ENCODE assay signal across 8 mouse cellular contexts in genomic region chr2:173021633-173022055, GRCm38 (mm10). TPM values are rescaled to one million over a fixed set of nuclear protein-coding genes. Genes with fewer than 3 reads are reported as not detected.
DNase-seq lines count a peak whose midpoint lies in the region; ATAC-seq and TF ChIP-seq lines count a peak whose summit lies in the region.

No protein-coding gene starts in this region.

- peaks cover 3% of the 10 kb centered on the region for H3K4me1 ChIP-seq in embryonic fibroblast, embryonic 13.5 days (ENCODE audit: control insufficient read depth, insufficient read depth, low read length)
- H3K4me1 ChIP-seq in heart, embryonic 10.5 days: peaks cover 76% of the 10 kb centered on the region
- H3K4me1 ChIP-seq in kidney, embryonic 14.5 days (ENCODE audit: control insufficient read depth, insufficient read depth, low read length): peaks cover 36% of the 10 kb centered on the region
- peaks cover 58% of the 10 kb centered on the region for H3K4me1 ChIP-seq in limb, embryonic 15.5 days
- peaks cover 14% of the 10 kb centered on the region; the same call in 1 of the 2 replicates for H3K4me1 ChIP-seq in midbrain, postnatal 0 days (ENCODE audit: insufficient read depth, low read length)

- H3K9ac ChIP-seq in kidney, embryonic 14.5 days (ENCODE audit: low read depth, low read length): peak overlapping the region; percentile 72
- H3K9ac ChIP-seq in limb, embryonic 15.5 days: peak overlapping the region; percentile 61
- peak overlapping the region; percentile 57 for H3K9ac ChIP-seq in midbrain, postnatal 0 days (replicated peaks; ENCODE audit: low read length, poor library complexity, severe bottlenecking)

- peak; percentile 71 for ATAC-seq in kidney, embryonic 14.5 days (ENCODE audit: low FRiP score, low TSS enrichment)
- peak; percentile 73 for ATAC-seq in limb, embryonic 15.5 days (ENCODE audit: insufficient number of reproducible peaks, low FRiP score, low TSS enrichment, low read depth)
- peak; percentile 79 for ATAC-seq in midbrain, postnatal 0 days (ENCODE audit: low FRiP score)

- peak overlapping the region; percentile 80 for H3K4me3 ChIP-seq in C2C12 (ENCODE audit: insufficient read depth, poor library complexity, severe bottlenecking)
- H3K4me3 ChIP-seq in embryonic fibroblast, embryonic 13.5 days (ENCODE audit: insufficient read depth, low read length): peak overlapping the region; percentile 61
- H3K4me3 ChIP-seq in heart, embryonic 10.5 days: peak overlapping the region; percentile 91
- H3K4me3 ChIP-seq in kidney, embryonic 14.5 days (ENCODE audit: low read length): peak overlapping the region; percentile 83
- peak overlapping the region; percentile 83 for H3K4me3 ChIP-seq in limb, embryonic 15.5 days
- H3K4me3 ChIP-seq in midbrain, postnatal 0 days (ENCODE audit: low read depth, low read length): peak overlapping the region; percentile 78

- no peak overlapping the region for H3K27ac ChIP-seq in embryonic fibroblast, embryonic 13.5 days (ENCODE audit: insufficient read depth, low read length)
- H3K27ac ChIP-seq in heart, embryonic 10.5 days: peak overlapping the region; percentile 91
- H3K27ac ChIP-seq in kidney, embryonic 14.5 days (ENCODE audit: low read depth, low read length): no peak overlapping the region; the same call in 1 of the 2 replicates
- H3K27ac ChIP-seq in limb, embryonic 15.5 days: 0 out of 2 replicates have a peak overlapping the region, but pooled peaks have one; percentile 57
- H3K27ac ChIP-seq in midbrain, postnatal 0 days (ENCODE audit: low read depth, low read length): no peak overlapping the region

- peaks cover 42% of the 10 kb centered on the region for H3K79me2 ChIP-seq in C2C12 (ENCODE audit: control insufficient read depth, insufficient read depth)

- peak overlapping the region; percentile 96 for H3ac ChIP-seq in C2C12 (ENCODE audit: control insufficient read depth, insufficient read length, low read depth)

- peak overlapping the region; percentile 93 for H3K4me2 ChIP-seq in kidney, embryonic 14.5 days (replicated peaks; ENCODE audit: low read depth, low read length)
- H3K4me2 ChIP-seq in limb, embryonic 15.5 days: peak overlapping the region; percentile 89
- H3K4me2 ChIP-seq in midbrain, postnatal 0 days (ENCODE audit: low read depth, low read length, poor library complexity, severe bottlenecking): peak overlapping the region; percentile 88

- WGBS in heart, embryonic 10.5 days: 1% methylated on average over 54 of the region's 54 CpGs
- WGBS in kidney, embryonic 14.5 days: under 1% methylated on average over 54 of the region's 54 CpGs
- under 1% methylated on average over 54 of the region's 54 CpGs for WGBS in limb, embryonic 15.5 days
- WGBS in midbrain, postnatal 0 days: under 1% methylated on average over 54 of the region's 54 CpGs

- H3K9me3 ChIP-seq in heart, embryonic 10.5 days: no peaks in the 10 kb centered on the region
- H3K9me3 ChIP-seq in kidney, embryonic 14.5 days (ENCODE audit: control insufficient read depth, low read length): no peaks in the 10 kb centered on the region
- no peaks in the 10 kb centered on the region for H3K9me3 ChIP-seq in limb, embryonic 15.5 days
- no peaks in the 10 kb centered on the region for H3K9me3 ChIP-seq in midbrain, postnatal 0 days (ENCODE audit: low read length)

- H3K27me3 ChIP-seq in C2C12 (ENCODE audit: control insufficient read depth, insufficient read depth, insufficient read length): no peaks in the 10 kb centered on the region
- peaks cover 9% of the 10 kb centered on the region for H3K27me3 ChIP-seq in heart, embryonic 10.5 days (ENCODE audit: insufficient read depth, poor library complexity, severe bottlenecking)
- peaks cover 6% of the 10 kb centered on the region; the same call in 1 of the 2 replicates for H3K27me3 ChIP-seq in kidney, embryonic 14.5 days (ENCODE audit: control insufficient read depth, insufficient read depth, low read length)
- peaks cover 8% of the 10 kb centered on the region for H3K27me3 ChIP-seq in limb, embryonic 15.5 days
- H3K27me3 ChIP-seq in midbrain, postnatal 0 days (ENCODE audit: insufficient read depth, low read length): peaks cover 23% of the 10 kb centered on the region

- TF ChIP-seq CTCF in C2C12 (IDR thresholded peaks at IDR 0.05; ENCODE audit: control insufficient read depth, insufficient read depth, insufficient read length): no peak
- TF ChIP-seq CTCF in embryonic fibroblast, embryonic 13.5 days (IDR thresholded peaks at IDR 0.05; ENCODE audit: borderline replicate concordance, insufficient read depth, low read length): no peak
- no peak for TF ChIP-seq CTCF in midbrain, postnatal 0 days (IDR thresholded peaks at IDR 0.05)

- DNase-seq in brain, adult 2 months (ENCODE audit: low read depth, low spot score): peak; percentile 94
- peak; percentile 96 for DNase-seq in heart, embryonic 10.5 days (ENCODE audit: low spot score)
- peak; percentile 93 for DNase-seq in midbrain, postnatal 0 days (ENCODE audit: low spot score)
- DNase-seq in spleen, postnatal 10 days (ENCODE audit: low spot score in 2 of 2): peak; percentile 98

- peaks cover 5% of the 10 kb centered on the region for H3K79me3 ChIP-seq in C2C12 (ENCODE audit: low read depth)

- peaks cover 12% of the 10 kb centered on the region for H3K36me3 ChIP-seq in C2C12 (ENCODE audit: control insufficient read depth, insufficient read depth)
- peaks cover 36% of the 10 kb centered on the region for H3K36me3 ChIP-seq in heart, embryonic 10.5 days
- H3K36me3 ChIP-seq in kidney, embryonic 14.5 days (ENCODE audit: control insufficient read depth, insufficient read depth, low read length): no peaks in the 10 kb centered on the region; the same call in 1 of the 2 replicates
- H3K36me3 ChIP-seq in limb, embryonic 15.5 days: peaks cover 5% of the 10 kb centered on the region; the same call in 1 of the 2 replicates
- H3K36me3 ChIP-seq in midbrain, postnatal 0 days (ENCODE audit: insufficient read depth, low read length): no peaks in the 10 kb centered on the region

- TF ChIP-seq POLR2A in embryonic fibroblast, embryonic 13.5 days (IDR thresholded peaks at IDR 0.05; ENCODE audit: low read depth, low read length): peak; percentile 93

TF ChIP-seq in C2C12, 6 proteins besides CTCF, POLR2A, EP300 and RAD21:
- TF ChIP-seq MYOG (IDR thresholded peaks at IDR 0.05; ENCODE audit: control insufficient read depth, extremely low read depth, insufficient read length): no peak
- TF ChIP-seq MAX (IDR thresholded peaks at IDR 0.05): peak; percentile 19

RNA-seq across cellular contexts. Expression of gene Rbm38, which starts 1.3 kb away (rescaled TPM):
- polyA plus RNA-seq in C2C12 (2012; fragmentation: generic; extraction: Trizol): 31.3 TPM
- polyA plus RNA-seq in embryonic fibroblast, embryonic 13.5 days (2011; ENCODE audit: insufficient read length, low read depth, missing spikeins): 7.2 and 10.9 TPM in 2 replicates
- polyA plus RNA-seq in heart, embryonic 10.5 days (2016; fragmentation: Nextera tagmentation; extraction: Ambion mirVana): 156 and 188 TPM in 2 replicates
- 41.3 and 42.6 TPM in 2 replicates for polyA plus RNA-seq in kidney, embryonic 14.5 days (2014; fragmentation: Nextera tagmentation; extraction: Ambion mirVana)
- 21.9 and 37.9 TPM in 2 replicates for polyA plus RNA-seq in limb, embryonic 15.5 days (2015; fragmentation: Nextera tagmentation; extraction: Ambion mirVana)
- 7.6 and 8.4 TPM in 2 replicates for total RNA-seq in midbrain, postnatal 0 days (2014; rRNA removed)
- 7.3 and 7.4 TPM in 2 replicates for polyA plus RNA-seq in midbrain, postnatal 0 days (2015; fragmentation: Nextera tagmentation; extraction: Ambion mirVana)

RNA-seq across cellular contexts. Expression of gene Rae1, which starts 21.7 kb away (rescaled TPM):
- 83.7 TPM for polyA plus RNA-seq in C2C12 (2012; fragmentation: generic; extraction: Trizol)
- polyA plus RNA-seq in embryonic fibroblast, embryonic 13.5 days (2011; ENCODE audit: insufficient read length, low read depth, missing spikeins): 54.8 and 57.4 TPM in 2 replicates
- 139 and 162 TPM in 2 replicates for polyA plus RNA-seq in heart, embryonic 10.5 days (2016; fragmentation: Nextera tagmentation; extraction: Ambion mirVana)
- polyA plus RNA-seq in kidney, embryonic 14.5 days (2014; fragmentation: Nextera tagmentation; extraction: Ambion mirVana): 131 and 155 TPM in 2 replicates
- polyA plus RNA-seq in limb, embryonic 15.5 days (2015; fragmentation: Nextera tagmentation; extraction: Ambion mirVana): 112 and 115 TPM in 2 replicates
- total RNA-seq in midbrain, postnatal 0 days (2014; rRNA removed): 93.8 and 98.3 TPM in 2 replicates
- 127 and 130 TPM in 2 replicates for polyA plus RNA-seq in midbrain, postnatal 0 days (2015; fragmentation: Nextera tagmentation; extraction: Ambion mirVana)

RNA-seq across cellular contexts. Expression of gene Spo11, which starts 44.1 kb away (rescaled TPM):
- not detected for polyA plus RNA-seq in C2C12 (2012; fragmentation: generic; extraction: Trizol)
- polyA plus RNA-seq in embryonic fibroblast, embryonic 13.5 days (2011; ENCODE audit: insufficient read length, low read depth, missing spikeins): not detected in 2 replicates
- polyA plus RNA-seq in heart, embryonic 10.5 days (2016; fragmentation: Nextera tagmentation; extraction: Ambion mirVana): 0.06 and 0.20 TPM in 2 replicates
- 0.17 and 0.34 TPM in 2 replicates for polyA plus RNA-seq in kidney, embryonic 14.5 days (2014; fragmentation: Nextera tagmentation; extraction: Ambion mirVana)
- 3.4 and 3.8 TPM in 2 replicates for polyA plus RNA-seq in limb, embryonic 15.5 days (2015; fragmentation: Nextera tagmentation; extraction: Ambion mirVana)
- total RNA-seq in midbrain, postnatal 0 days (2014; rRNA removed): 1.7 and 2.8 TPM in 2 replicates
- 1.1 and 1.6 TPM in 2 replicates for polyA plus RNA-seq in midbrain, postnatal 0 days (2015; fragmentation: Nextera tagmentation; extraction: Ambion mirVana)

Comparison
In these comparisons a context has a peak if more than half of its experiments do, and no peak if none do; other contexts are left out.
1. H3K27ac ChIP-seq: peak in heart, embryonic 10.5 days (single experiment) and limb, embryonic 15.5 days (single experiment); none in embryonic fibroblast, embryonic 13.5 days (single experiment), kidney, embryonic 14.5 days (single experiment) and midbrain, postnatal 0 days (single experiment).
2. Peak in every context shown above with its lines, with median percentiles within 50 percentile points of each other: H3K4me3 ChIP-seq, DNase-seq, ATAC-seq, H3K4me2 ChIP-seq and H3K9ac ChIP-seq.